Mouse (Mus musculus) spleen, adult 2 months (tissue): ENCODE measurements around the gene Xkr7.

ENCODE experiments used
- CTCF ChIP-seq: fragments of 200-500 bp; IDR thresholded peaks from 2 replicates; pipeline ENCODE4 v1.5.1; 2011; ENCODE audit warnings: mild to moderate bottlenecking, inconsistent platforms; ENCODE audit not compliant: insufficient read depth, insufficient read length, insufficient replicate concordance; ENCODE audit errors: extremely low read depth
- POLR2A ChIP-seq: fragments of 200-500 bp; IDR thresholded peaks from 2 replicates; pipeline ENCODE4 v1.6.1; 2011; ENCODE audit warnings: low read depth, low read length, inconsistent platforms

- TF ChIP-seq CTCF (no peak), POLR2A (no peak)
These were observed 2.0 kb downstream of the Xkr7 start for GRCm38 (mm10) chr2:153033545-153034230.
